Comparison of ENCODE assay signal across 21 mouse cellular contexts in the genomic region with DNA sequence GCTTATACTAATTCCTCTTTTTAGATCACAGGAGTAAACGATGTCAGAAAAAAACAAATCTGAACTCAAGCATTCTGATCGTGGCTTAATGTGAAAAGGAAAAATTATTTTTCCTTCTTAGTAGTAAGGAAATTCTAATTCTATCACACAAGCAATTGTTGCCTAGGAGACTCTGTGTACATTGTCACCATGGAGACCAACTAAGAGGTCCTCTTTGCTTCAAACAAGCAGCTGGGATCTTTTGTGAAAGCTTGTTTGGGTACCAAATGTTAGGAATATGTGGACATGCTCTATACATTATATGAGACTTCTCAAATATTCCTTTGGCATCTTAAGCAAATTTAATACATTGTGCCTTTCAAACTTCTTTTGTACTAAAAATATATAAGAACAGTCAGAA.
DNase-seq lines count a peak whose midpoint lies in the region; ATAC-seq and TF ChIP-seq lines count a peak whose summit lies in the region.
"Had no signal": no experiment of that assay in that cellular context is flagged by ENCODE, and none has a peak within 500 bp of the region (broad histone marks: within the 10 kb centered on the region; RNA-seq: fewer than 3 reads in every experiment).

No protein-coding gene starts in this region.

- no peak overlapping the region for H3K27ac ChIP-seq in forebrain, postnatal 0 days (ENCODE audit: low read depth, low read length)
- no peak overlapping the region for H3K27ac ChIP-seq in forebrain, embryonic 10.5 days
- no peak overlapping the region for H3K27ac ChIP-seq in midbrain, embryonic 16.5 days (ENCODE audit: low read length)
- H3K27ac ChIP-seq in neural tube, embryonic 15.5 days (replicated peaks) = no peak overlapping the region
- H3K27ac ChIP-seq: embryonic facial prominence, embryonic 13.5 days; gastrocnemius, adult 2 months; hindbrain, embryonic 12.5 days; liver, embryonic 14.5 days had no signal

- no peak overlapping the region for H3K4me2 ChIP-seq in forebrain, postnatal 0 days (ENCODE audit: low read depth)
- no peak overlapping the region for H3K4me2 ChIP-seq in midbrain, embryonic 16.5 days (ENCODE audit: low read length)
- no peak overlapping the region for H3K4me2 ChIP-seq in neural tube, embryonic 15.5 days
- H3K4me2 ChIP-seq: embryonic facial prominence, embryonic 13.5 days; hindbrain, embryonic 12.5 days; lung, embryonic 14.5 days had no signal

- H3K9me3 ChIP-seq in forebrain, postnatal 0 days (ENCODE audit: low read length) = no peaks in the 10 kb centered on the region
- no peaks in the 10 kb centered on the region for H3K9me3 ChIP-seq in forebrain, embryonic 10.5 days
- H3K9me3 ChIP-seq in midbrain, embryonic 16.5 days (replicated peaks; ENCODE audit: control insufficient read depth, low read length, poor library complexity, severe bottlenecking) = no peaks in the 10 kb centered on the region
- H3K9me3 ChIP-seq in neural tube, embryonic 15.5 days (replicated peaks) = no peaks in the 10 kb centered on the region
- H3K9me3 ChIP-seq: embryonic facial prominence, embryonic 13.5 days; hindbrain, embryonic 12.5 days; megakaryocyte, embryonic 14.5 days had no signal

- H3K27me3 ChIP-seq in forebrain, postnatal 0 days (ENCODE audit: insufficient read depth, low read length) = no peaks in the 10 kb centered on the region
- H3K27me3 ChIP-seq in forebrain, embryonic 10.5 days (ENCODE audit: poor library complexity, severe bottlenecking) = no peaks in the 10 kb centered on the region
- no peaks in the 10 kb centered on the region for H3K27me3 ChIP-seq in midbrain, embryonic 16.5 days (ENCODE audit: control insufficient read depth, insufficient read depth, low read depth, low read length)
- no peaks in the 10 kb centered on the region for H3K27me3 ChIP-seq in neural tube, embryonic 15.5 days (replicated peaks)
- H3K27me3 ChIP-seq: embryonic facial prominence, embryonic 13.5 days; hindbrain, embryonic 12.5 days; megakaryocyte, embryonic 14.5 days had no signal

- H3K4me1 ChIP-seq in forebrain, postnatal 0 days (ENCODE audit: insufficient read depth) = peaks cover 5% of the 10 kb centered on the region
- H3K4me1 ChIP-seq in forebrain, embryonic 10.5 days = no peaks in the 10 kb centered on the region
- no peaks in the 10 kb centered on the region for H3K4me1 ChIP-seq in midbrain, embryonic 16.5 days (ENCODE audit: control insufficient read depth, insufficient read depth, low read length)
- H3K4me1 ChIP-seq in neural tube, embryonic 15.5 days = no peaks in the 10 kb centered on the region
- H3K4me1 ChIP-seq: embryonic facial prominence, embryonic 13.5 days; hindbrain, embryonic 12.5 days; megakaryocyte, embryonic 14.5 days had no signal

- peak; percentile 43 for DNase-seq in forebrain, postnatal 0 days
- DNase-seq in forebrain, embryonic 10.5 days (ENCODE audit: extremely low spot score, low spot score) = no peak
- peak; percentile 35 for DNase-seq in layer of hippocampus, adult 9-11 months
- no peak for DNase-seq in layer of hippocampus, postnatal 36 days
- DNase-seq in brain, embryonic 14.5 days (ENCODE audit: low read depth) = peak; percentile 63
- DNase-seq: adrenal gland, postnatal 25 days; cerebellum, adult 11 months; cerebellum, adult 9-11 months; gastrocnemius, adult 2 months; kidney, adult 18-20 months; lung, embryonic 14.5 days; right cerebral cortex, postnatal 14 days; thymus, postnatal 25 days had no signal

- H3K4me3 ChIP-seq in forebrain, postnatal 0 days (ENCODE audit: low read depth, low read length) = no peak overlapping the region
- no peak overlapping the region for H3K4me3 ChIP-seq in forebrain, embryonic 10.5 days
- H3K4me3 ChIP-seq in midbrain, embryonic 16.5 days (ENCODE audit: low read depth, low read length) = no peak overlapping the region
- H3K4me3 ChIP-seq in neural tube, embryonic 15.5 days (replicated peaks) = no peak overlapping the region
- H3K4me3 ChIP-seq: embryonic facial prominence, embryonic 13.5 days; erythroblast, embryonic 14.5 days; gastrocnemius, adult 2 months; hindbrain, embryonic 12.5 days; megakaryocyte, embryonic 14.5 days had no signal

- ATAC-seq in forebrain, postnatal 0 days = peak; percentile 88
- ATAC-seq in midbrain, embryonic 16.5 days = 0 out of 2 replicates have a peak, but pooled peaks have one; percentile 64
- no peak for ATAC-seq in neural tube, embryonic 15.5 days (ENCODE audit: low FRiP score)
- ATAC-seq: inflammation-experienced regulatory T-cells, adult 6 months had no signal

- H3K36me3 ChIP-seq in forebrain, postnatal 0 days (ENCODE audit: insufficient read depth) = no peaks in the 10 kb centered on the region
- no peaks in the 10 kb centered on the region for H3K36me3 ChIP-seq in forebrain, embryonic 10.5 days (replicated peaks)
- H3K36me3 ChIP-seq in midbrain, embryonic 16.5 days (ENCODE audit: control insufficient read depth, insufficient read depth, low read length) = no peaks in the 10 kb centered on the region
- H3K36me3 ChIP-seq in neural tube, embryonic 15.5 days = no peaks in the 10 kb centered on the region
- H3K36me3 ChIP-seq: embryonic facial prominence, embryonic 13.5 days; hindbrain, embryonic 12.5 days had no signal

- no peak overlapping the region for H3K9ac ChIP-seq in forebrain, postnatal 0 days
- H3K9ac ChIP-seq in midbrain, embryonic 16.5 days (ENCODE audit: low read depth, low read length) = no peak overlapping the region
- H3K9ac ChIP-seq in neural tube, embryonic 15.5 days (replicated peaks) = no peak overlapping the region
- H3K9ac ChIP-seq: embryonic facial prominence, embryonic 13.5 days; hindbrain, embryonic 12.5 days; liver, embryonic 14.5 days; lung, embryonic 14.5 days had no signal

- TF ChIP-seq CTCF in forebrain, postnatal 0 days (IDR thresholded peaks at IDR 0.05; ENCODE audit: low read depth) = no peak
- TF ChIP-seq CTCF in brain, embryonic 14.5 days (IDR thresholded peaks at IDR 0.05; ENCODE audit: borderline replicate concordance, extremely low read depth, insufficient read depth, insufficient read length) = no peak

- 33% methylated on average over 2 of the region's 2 CpGs for WGBS in forebrain, postnatal 0 days
- WGBS in forebrain, embryonic 10.5 days = 81% methylated on average over 2 of the region's 2 CpGs
- WGBS in midbrain, embryonic 16.5 days = 48% methylated on average over 2 of the region's 2 CpGs
- WGBS in neural tube, embryonic 15.5 days = 62% methylated on average over 2 of the region's 2 CpGs

- no peak for TF ChIP-seq POLR2A in brain, embryonic 14.5 days (IDR thresholded peaks at IDR 0.05; ENCODE audit: borderline replicate concordance, extremely low read depth, insufficient read depth, insufficient read length, poor library complexity, severe bottlenecking)

Comparison
In these comparisons a context has a peak if more than half of its experiments do, and no peak if none do; other contexts are left out.
1. DNase-seq: peak in forebrain, postnatal 0 days (single experiment), layer of hippocampus, adult 9-11 months (single experiment) and brain, embryonic 14.5 days (single experiment); none in forebrain, embryonic 10.5 days (single experiment) and layer of hippocampus, postnatal 36 days (0 of 2).